Mouse (Mus musculus) heart, postnatal 0 days (tissue): ENCODE results near the gene Large1. TPM values are rescaled to one million over a fixed set of nuclear protein-coding genes. Genes with fewer than 3 reads are reported as not detected.
A peak's percentile ranks its signal among the peaks of the same experiment; 100 is the strongest.
"Not testable (repeated sequence)": the region's sequence is repeated elsewhere in the genome, so short reads cannot be mapped to it uniquely, and the experiment has no call there.

Source experiments
- ATAC-seq: fragments of 200-750 bp; cut with Nextera tagmentation; 2 replicates; pipeline ENCODE4 v1.8.0; 2017; ENCODE audit warnings: low read depth, moderate number of reproducible peaks, moderate library complexity; ENCODE audit not compliant: insufficient read depth
- DNase-seq: peaks from one replicate; pipeline ENCODE4 v3.0.0-alpha.2; 2016; ENCODE audit warnings: low spot score
- H3K27ac ChIP-seq: fragments of 300-500 bp; sonication (generic); 2 replicates; pipeline ENCODE4 v1.5.1; 2014; ENCODE audit warnings: low read depth, mild to moderate bottlenecking
- H3K27me3 ChIP-seq: fragments of 300-500 bp; sonication (generic); 2 replicates; pipeline ENCODE4 v1.6.1; 2014; ENCODE audit warnings: low read length, mixed read lengths; ENCODE audit not compliant: control insufficient read depth, insufficient read depth
- H3K36me3 ChIP-seq: fragments of 300-500 bp; sonication (generic); replicated peaks from 2 replicates; pipeline ENCODE4 v1.6.1; 2014; ENCODE audit warnings: low read length, mixed read lengths; ENCODE audit not compliant: control insufficient read depth, insufficient read depth
- H3K4me1 ChIP-seq: fragments of 300-500 bp; sonication (generic); 2 replicates; pipeline ENCODE4 v1.6.1; 2014; ENCODE audit warnings: antibody characterized with exemption; ENCODE audit not compliant: control insufficient read depth, insufficient read depth
- H3K4me2 ChIP-seq: fragments of 300-500 bp; sonication (generic); 2 replicates; pipeline ENCODE4 v1.6.1; 2014; ENCODE audit warnings: low read depth, mild to moderate bottlenecking, low read length, moderate library complexity
- H3K4me3 ChIP-seq: fragments of 300-500 bp; sonication (generic); 2 replicates; pipeline ENCODE4 v1.5.1; 2014; ENCODE audit warnings: low read depth, low read length
- H3K9ac ChIP-seq: fragments of 300-500 bp; sonication (generic); replicated peaks from 2 replicates; pipeline ENCODE4 v1.6.1; 2014; ENCODE audit warnings: low read depth, low read length, mixed read lengths
- H3K9me3 ChIP-seq: fragments of 300-500 bp; sonication (generic); replicated peaks from 2 replicates; pipeline ENCODE4 v1.6.1; 2016; ENCODE audit warnings: low read length; ENCODE audit not compliant: control insufficient read depth
- CTCF ChIP-seq: IDR thresholded peaks from 2 replicates; pipeline ENCODE4 v1.5.1; 2016; ENCODE audit warnings: antibody characterized with exemption, control low read depth, low read depth
- EP300 ChIP-seq: IDR thresholded peaks from 2 replicates; pipeline ENCODE4 v1.6.1; 2016; ENCODE audit warnings: antibody characterized with exemption, low read depth
- WGBS: fragments of 180-500 bp; shearing (Covaris S2); extraction: QIAGEN DNeasy Blood & Tissue Kit; methylation state at CpG from one replicate; pipeline ENCODE4 v1.1.7; 2014; 5-methylcytosine and 5-hydroxymethylcytosine counted together
- polyA plus RNA-seq: library from polyadenylated mRNA; unstranded; fragments of >200 nt; fragmentation: Nextera tagmentation; extraction: Ambion mirVana; gene quantifications from 2 replicates; pipeline ENCODE4 v1.2.1, GENCODE M21; 2015
- total RNA-seq: library from RNA; depleted of rRNA; stranded (reverse); fragments of >200 nt; gene quantifications from 2 replicates; pipeline ENCODE4 v1.2.3, GENCODE M21; 2014; ENCODE audit warnings: low replicate concordance; rRNA removed

Gene Large1
- total RNA-seq (39.4 and 41.0 TPM in 2 replicates), polyA plus RNA-seq (5.9 and 6.0 TPM in 2 replicates)

- DNase-seq (peak; percentile 97), ATAC-seq (peak; percentile 99)
- Histone ChIP-seq H3K9ac (peak within 1 kb of the TSS; percentile 89), H3K4me1 (peaks cover 23% of the 10 kb centered on the region), H3K4me2 (peak within 1 kb of the TSS; percentile 91), H3K27ac (peak within 1 kb of the TSS; percentile 87), H3K9me3 (no peaks in the 10 kb centered on the region), H3K27me3 (no peaks in the 10 kb centered on the region), H3K36me3 (no peaks in the 10 kb centered on the region), H3K4me3 (peak within 1 kb of the TSS; percentile 93)
- under 1% methylated on average over 76 of the region's 84 CpGs for WGBS
- TF ChIP-seq CTCF (no peak), EP300 (no peak)
Observed at GRCm38 (mm10) chr8:73353108-73353793, at the start of gene Large1. TSS of gene Large1 (minus strand) at chr8:73353540.

- Histone ChIP-seq H3K9me3 (no peaks in the 10 kb centered on the region), H3K9ac (no peak overlapping the region), H3K27ac (no peak overlapping the region), H3K27me3 (no peaks in the 10 kb centered on the region), H3K4me3 (no peak overlapping the region), H3K4me1 (no peaks in the 10 kb centered on the region), H3K4me2 (no peak overlapping the region), H3K36me3 (no peaks in the 10 kb centered on the region)
- DNase-seq (no peak), ATAC-seq (no peak)
- TF ChIP-seq EP300: no peak
- no peak for TF ChIP-seq CTCF
- WGBS: 25% methylated on average over 1 of the region's 1 CpGs
Observed at GRCm38 (mm10) chr8:73400343-73400742, 47.0 kb upstream of the Large1 start.

GRCm38 (mm10) chr8:73373001-73373400 lies 19.7 kb upstream of the Large1 start:
- 68% methylated on average over 6 of the region's 6 CpGs for WGBS
- H3K36me3 ChIP-seq, ATAC-seq, H3K4me2 ChIP-seq, H3K9ac ChIP-seq, H3K4me1 ChIP-seq, H3K9me3 ChIP-seq, H3K4me3 ChIP-seq, H3K27me3 ChIP-seq, DNase-seq, H3K27ac ChIP-seq: not testable (repeated sequence)

GRCm38 (mm10) chr8:73355979-73356378 lies 2.6 kb upstream of the Large1 start:
- Histone ChIP-seq H3K27ac (no peak overlapping the region), H3K4me3 (no peak overlapping the region), H3K36me3 (no peaks in the 10 kb centered on the region), H3K9ac (no peak overlapping the region), H3K27me3 (no peaks in the 10 kb centered on the region), H3K4me1 (peaks cover 13% of the 10 kb centered on the region), H3K9me3 (no peaks in the 10 kb centered on the region), H3K4me2 (no peak overlapping the region)
- no peak for ATAC-seq
- peak; percentile 58 for DNase-seq
- no peak for TF ChIP-seq EP300
- TF ChIP-seq CTCF: peak; percentile 69
- WGBS: 24% methylated on average over 2 of the region's 2 CpGs

GRCm38 (mm10) chr8:73354201-73354881 lies 1.0 kb upstream of the Large1 start:
- no peaks in the 10 kb centered on the region for H3K9me3 ChIP-seq
- no peak for TF ChIP-seq CTCF
- no peak for TF ChIP-seq EP300
- H3K4me3 ChIP-seq: peak overlapping the region; percentile 93
- H3K27ac ChIP-seq: peak overlapping the region; percentile 62
- under 1% methylated on average over 25 of the region's 25 CpGs for WGBS
- no peaks in the 10 kb centered on the region for H3K36me3 ChIP-seq
- DNase-seq: no peak
- no peak for ATAC-seq
- peak overlapping the region; percentile 91 for H3K4me2 ChIP-seq
- H3K27me3 ChIP-seq: no peaks in the 10 kb centered on the region
- H3K4me1 ChIP-seq: peaks cover 23% of the 10 kb centered on the region
- H3K9ac ChIP-seq: peak overlapping the region; percentile 27

GRCm38 (mm10) chr8:73353794-73354179 lies 447 bp upstream of the Large1 start:
- Histone ChIP-seq H3K27ac (peak overlapping the region; percentile 62), H3K4me3 (peak overlapping the region; percentile 93), H3K27me3 (no peaks in the 10 kb centered on the region), H3K9ac (peak overlapping the region; percentile 27), H3K9me3 (no peaks in the 10 kb centered on the region), H3K4me2 (peak overlapping the region; percentile 91), H3K4me1 (peaks cover 23% of the 10 kb centered on the region), H3K36me3 (no peaks in the 10 kb centered on the region)
- ATAC-seq (peak; percentile 27), DNase-seq (no peak)
- no peak for TF ChIP-seq CTCF
- TF ChIP-seq EP300: no peak
- WGBS: 0% methylated on average over 16 of the region's 16 CpGs
